In genomic region chr4:66586166-66586565, GRCm38 (mm10) we compare ENCODE assay signal across 17 mouse cellular contexts.
A peak's percentile ranks its signal among the peaks of the same experiment; 100 is the strongest.
DNase-seq lines count a peak whose midpoint lies in the region; ATAC-seq and TF ChIP-seq lines count a peak whose summit lies in the region.
"Had no signal": no experiment of that assay in that cellular context is flagged by ENCODE, and none has a peak within 500 bp of the region (broad histone marks: within the 10 kb centered on the region; RNA-seq: fewer than 3 reads in every experiment).

No protein-coding gene starts in this region.

- 20% methylated on average over 3 of the region's 3 CpGs for WGBS in hindbrain, embryonic 11.5 days
- WGBS in hindbrain, embryonic 13.5 days, result 14% methylated on average over 3 of the region's 3 CpGs
- 14% methylated on average over 3 of the region's 3 CpGs for WGBS in hindbrain, embryonic 12.5 days
- 9% methylated on average over 3 of the region's 3 CpGs for WGBS in midbrain, embryonic 16.5 days

- H3K4me3 ChIP-seq in hindbrain, embryonic 11.5 days (ENCODE audit: low read depth, low read length), result no peak overlapping the region
- no peak overlapping the region for H3K4me3 ChIP-seq in hindbrain, embryonic 13.5 days
- no peak overlapping the region for H3K4me3 ChIP-seq in hindbrain, embryonic 12.5 days
- no peak overlapping the region for H3K4me3 ChIP-seq in midbrain, embryonic 16.5 days (ENCODE audit: low read depth, low read length)
- H3K4me3 ChIP-seq: left cerebral cortex, adult 2 months; limb, embryonic 10.5 days had no signal

- no peak; the same call in 1 of the 2 replicates for ATAC-seq in hindbrain, embryonic 11.5 days (ENCODE audit: low FRiP score)
- ATAC-seq in hindbrain, embryonic 13.5 days (ENCODE audit: low FRiP score), result no peak
- peak; percentile 35; the same call in 1 of the 2 replicates for ATAC-seq in hindbrain, embryonic 12.5 days (ENCODE audit: low FRiP score)
- 0 out of 2 replicates have a peak, but pooled peaks have one; percentile 51 for ATAC-seq in midbrain, embryonic 16.5 days
- ATAC-seq: inflammation-experienced regulatory T-cells, adult 6 months had no signal

- no peak overlapping the region for H3K9ac ChIP-seq in hindbrain, embryonic 11.5 days (ENCODE audit: low read depth, low read length)
- H3K9ac ChIP-seq in hindbrain, embryonic 13.5 days, result no peak overlapping the region
- H3K9ac ChIP-seq in hindbrain, embryonic 12.5 days, result no peak overlapping the region
- no peak overlapping the region for H3K9ac ChIP-seq in midbrain, embryonic 16.5 days (ENCODE audit: low read depth, low read length)

- H3K36me3 ChIP-seq in hindbrain, embryonic 11.5 days (ENCODE audit: control insufficient read depth, insufficient read depth, low read length), result no peaks in the 10 kb centered on the region
- no peaks in the 10 kb centered on the region for H3K36me3 ChIP-seq in hindbrain, embryonic 13.5 days
- no peaks in the 10 kb centered on the region for H3K36me3 ChIP-seq in hindbrain, embryonic 12.5 days
- H3K36me3 ChIP-seq in midbrain, embryonic 16.5 days (ENCODE audit: control insufficient read depth, insufficient read depth, low read length), result no peaks in the 10 kb centered on the region
- H3K36me3 ChIP-seq: limb, embryonic 10.5 days had no signal

- H3K27ac ChIP-seq in hindbrain, embryonic 11.5 days (ENCODE audit: low read depth, low read length), result no peak overlapping the region
- H3K27ac ChIP-seq in hindbrain, embryonic 13.5 days, result no peak overlapping the region
- no peak overlapping the region for H3K27ac ChIP-seq in hindbrain, embryonic 12.5 days
- H3K27ac ChIP-seq in midbrain, embryonic 16.5 days (ENCODE audit: low read length), result no peak overlapping the region
- H3K27ac ChIP-seq: left cerebral cortex, adult 2 months; limb, embryonic 10.5 days had no signal

- DNase-seq in hindbrain, embryonic 11.5 days (ENCODE audit: low spot score), result peak; percentile 1
- peak; percentile 67 for DNase-seq in brain, embryonic 14.5 days (ENCODE audit: low read depth)
- no peak for DNase-seq in adrenal gland, postnatal 4 days (ENCODE audit: low spot score in 2 of 2)
- DNase-seq in spleen, adult 18-20 months, result no peak
- no peak for DNase-seq in frontal cortex, postnatal 14 days (ENCODE audit: low spot score in 2 of 2)
- DNase-seq: gastrocnemius, postnatal 10 days; lung, adult 2 months; lung, postnatal 36 days; thymus, postnatal 25 days had no signal

- no peak overlapping the region for H3K4me2 ChIP-seq in hindbrain, embryonic 11.5 days (replicated peaks; ENCODE audit: low read depth, low read length)
- no peak overlapping the region for H3K4me2 ChIP-seq in hindbrain, embryonic 13.5 days
- no peak overlapping the region for H3K4me2 ChIP-seq in hindbrain, embryonic 12.5 days (replicated peaks)
- no peak overlapping the region for H3K4me2 ChIP-seq in midbrain, embryonic 16.5 days (ENCODE audit: low read length)
- H3K4me2 ChIP-seq: liver, embryonic 11.5 days had no signal

- H3K27me3 ChIP-seq in hindbrain, embryonic 11.5 days (ENCODE audit: control insufficient read depth, insufficient read depth, low read length), result no peaks in the 10 kb centered on the region
- no peaks in the 10 kb centered on the region for H3K27me3 ChIP-seq in hindbrain, embryonic 13.5 days
- H3K27me3 ChIP-seq in hindbrain, embryonic 12.5 days, result no peaks in the 10 kb centered on the region
- no peaks in the 10 kb centered on the region for H3K27me3 ChIP-seq in midbrain, embryonic 16.5 days (ENCODE audit: control insufficient read depth, insufficient read depth, low read depth, low read length)
- H3K27me3 ChIP-seq: CH12.LX had no signal

- no peak for TF ChIP-seq POLR2A in brain, embryonic 14.5 days (IDR thresholded peaks at IDR 0.05; ENCODE audit: borderline replicate concordance, extremely low read depth, insufficient read depth, insufficient read length, poor library complexity, severe bottlenecking)

- no peaks in the 10 kb centered on the region for H3K4me1 ChIP-seq in hindbrain, embryonic 11.5 days (replicated peaks; ENCODE audit: control insufficient read depth, insufficient read depth, low read length)
- peaks cover 6% of the 10 kb centered on the region for H3K4me1 ChIP-seq in hindbrain, embryonic 13.5 days (replicated peaks)
- peaks cover 6% of the 10 kb centered on the region; the same call in 1 of the 2 replicates for H3K4me1 ChIP-seq in hindbrain, embryonic 12.5 days
- no peaks in the 10 kb centered on the region; the same call in 1 of the 2 replicates for H3K4me1 ChIP-seq in midbrain, embryonic 16.5 days (ENCODE audit: control insufficient read depth, insufficient read depth, low read length)
- H3K4me1 ChIP-seq: limb, embryonic 10.5 days had no signal

- H3K9me3 ChIP-seq in hindbrain, embryonic 11.5 days (ENCODE audit: control insufficient read depth, low read length), result no peaks in the 10 kb centered on the region
- H3K9me3 ChIP-seq in hindbrain, embryonic 13.5 days, result no peaks in the 10 kb centered on the region
- no peaks in the 10 kb centered on the region for H3K9me3 ChIP-seq in hindbrain, embryonic 12.5 days (replicated peaks)
- H3K9me3 ChIP-seq in midbrain, embryonic 16.5 days (replicated peaks; ENCODE audit: control insufficient read depth, low read length, poor library complexity, severe bottlenecking), result no peaks in the 10 kb centered on the region
- H3K9me3 ChIP-seq: limb, embryonic 10.5 days had no signal

- no peak for TF ChIP-seq CTCF in brain, embryonic 14.5 days (IDR thresholded peaks at IDR 0.05; ENCODE audit: borderline replicate concordance, extremely low read depth, insufficient read depth, insufficient read length)

Comparison
In these comparisons a context has a peak if more than half of its experiments do, and no peak if none do; other contexts are left out.
1. ATAC-seq: peak in hindbrain, embryonic 12.5 days (single experiment) and midbrain, embryonic 16.5 days (single experiment); none in hindbrain, embryonic 11.5 days (single experiment) and hindbrain, embryonic 13.5 days (single experiment).
2. DNase-seq: peak in hindbrain, embryonic 11.5 days (single experiment) and brain, embryonic 14.5 days (single experiment); none in adrenal gland, postnatal 4 days (0 of 2), spleen, adult 18-20 months (0 of 2) and frontal cortex, postnatal 14 days (0 of 2).